Mouse (Mus musculus): Measurements from ENCODE around the gene Slc7a4. TPM values are rescaled to one million over a fixed set of nuclear protein-coding genes. Genes with fewer than 3 reads are reported as not detected.
A peak's percentile ranks its signal among the peaks of the same experiment; 100 is the strongest.
"Not testable (repeated sequence)": the region's sequence is repeated elsewhere in the genome, so short reads cannot be mapped to it uniquely, and the experiment has no call there.

The Slc7a4 gene
- total and polyA plus RNA-seq, 3 experiments, result 7.6 to 28.4 (median 23.8) TPM

- DNase-seq, result peak; percentile 61
These were observed 21.2 kb downstream of the Slc7a4 start, which contains the start of gene P2rx6 for GRCm38 (mm10) chr16:17561751-17562208. Gene P2rx6, plus strand, starts transcription at chr16:17561885.

DNA sequence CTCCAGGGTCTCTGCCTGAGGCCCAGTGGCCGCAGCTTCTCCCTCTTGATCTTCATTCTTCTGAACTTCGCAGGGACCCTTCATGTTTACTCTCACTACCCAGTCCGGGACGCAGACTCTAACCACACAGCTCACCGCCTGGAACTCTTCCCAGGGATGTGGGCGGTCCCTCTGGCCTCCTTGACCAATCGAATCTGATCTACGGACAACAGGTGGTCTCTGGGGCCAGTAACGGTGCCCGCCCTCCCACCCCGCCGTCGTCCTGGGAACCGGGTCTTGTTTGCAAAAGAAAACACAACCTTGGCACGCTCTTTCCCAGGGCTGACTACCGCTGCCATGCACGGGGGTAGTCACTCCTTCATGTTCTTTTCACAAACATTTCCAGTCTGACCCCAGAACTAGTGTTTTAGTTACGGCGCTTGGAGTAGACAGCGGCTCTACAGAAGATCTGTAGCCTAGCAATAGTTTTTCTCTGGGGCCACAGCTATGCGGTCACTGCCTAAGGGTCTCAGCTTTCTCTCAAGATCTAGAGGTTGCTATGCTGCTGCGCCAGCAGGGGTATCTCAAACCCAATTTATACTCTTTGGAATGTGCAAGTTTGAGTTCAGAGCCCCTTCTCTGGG lies 21.8 kb downstream of the Slc7a4 start, which contains the start of gene Lrrc74b:
Gene Lrrc74b (minus strand): TSS at position 120 of the 623 bp plus-strand sequence.
- DNase-seq, result peak; percentile 59

GRCm38 (mm10) chr16:17559396-17560027 lies 23.5 kb downstream of the Slc7a4 start:
- no peak for DNase-seq

- no peak for DNase-seq
These were observed 24.2 kb downstream of the Slc7a4 start for GRCm38 (mm10) chr16:17558811-17559210.

DNA sequence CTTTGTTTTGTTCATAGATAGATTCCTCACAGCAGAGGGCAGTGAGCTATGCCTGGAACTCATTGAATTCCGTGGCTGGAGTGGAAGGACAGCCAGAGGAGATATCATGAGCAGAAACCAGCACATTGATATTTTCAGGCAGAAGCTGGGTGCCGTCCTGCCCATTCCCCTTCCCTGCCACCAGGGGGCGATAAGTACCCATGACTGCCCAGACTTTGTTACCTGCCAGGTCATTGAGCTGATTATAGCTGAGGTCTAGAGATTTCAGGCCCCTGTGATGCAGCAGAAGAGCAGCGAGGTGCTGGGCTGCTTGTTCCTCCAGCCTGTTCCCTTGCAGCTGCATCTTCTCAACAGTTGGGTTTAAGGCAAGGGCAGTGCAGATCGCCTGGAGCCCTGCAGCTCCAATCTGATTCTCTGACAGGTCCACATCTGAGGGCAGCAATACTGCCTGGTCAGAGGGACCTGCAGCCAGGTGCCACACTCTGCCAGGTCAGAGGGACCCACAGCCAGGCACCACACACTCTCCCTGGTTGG lies 25.0 kb downstream of the Slc7a4 start:
- DNase-seq, result peak; percentile 63

- DNase-seq, result no peak
These were observed 26.1 kb downstream of the Slc7a4 start for GRCm38 (mm10) chr16:17556907-17557306.

GRCm38 (mm10) chr16:17556180-17556579 lies 26.8 kb downstream of the Slc7a4 start:
- no peak for DNase-seq

DNA sequence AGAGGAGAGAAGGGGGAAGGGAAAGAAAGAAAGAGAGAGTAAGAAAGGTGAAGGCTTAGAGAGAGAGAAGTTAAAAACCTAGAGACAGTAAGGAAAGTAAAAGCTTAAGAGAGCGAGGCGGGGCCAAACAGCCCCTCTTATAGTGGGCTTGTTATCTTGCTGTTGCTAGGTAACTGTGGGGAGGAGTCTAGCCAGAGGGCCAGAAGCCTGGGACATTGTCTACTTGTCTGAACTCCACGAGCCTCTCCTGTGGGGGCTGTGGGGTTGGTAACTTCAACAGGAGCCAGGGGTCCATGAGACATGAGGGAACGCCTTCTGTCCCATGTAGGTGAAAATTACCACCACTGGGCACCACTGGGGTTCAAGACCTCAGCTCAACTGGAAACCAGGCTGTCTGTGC lies 28.3 kb downstream of the Slc7a4 start:
- DNase-seq, result not testable (repeated sequence)

- DNase-seq, result peak; percentile 37
These were observed 28.9 kb downstream of the Slc7a4 start for GRCm38 (mm10) chr16:17553910-17554685.

- no peak for DNase-seq
These were observed 30.2 kb downstream of the Slc7a4 start for GRCm38 (mm10) chr16:17552837-17553236.

DNA sequence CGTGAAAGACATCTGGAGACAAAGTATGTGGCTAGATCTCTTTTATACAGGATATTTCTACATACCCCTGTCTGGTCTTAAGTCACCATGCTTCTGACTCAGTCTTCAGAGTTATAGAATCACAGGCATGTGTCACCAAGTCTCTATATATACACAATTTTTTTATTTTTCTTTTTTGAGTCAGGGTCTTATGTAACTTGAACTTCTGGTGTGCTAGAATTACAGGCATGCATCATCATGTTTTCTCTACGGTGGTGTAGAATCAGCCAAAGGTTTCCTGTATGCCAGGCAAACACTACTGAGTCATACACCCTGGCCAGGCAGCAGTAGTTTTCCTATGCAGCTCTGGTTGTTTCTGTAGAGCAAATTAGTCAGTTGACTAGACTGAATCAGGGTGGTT lies 40.4 kb downstream of the Slc7a4 start:
- no peak for DNase-seq

DNA sequence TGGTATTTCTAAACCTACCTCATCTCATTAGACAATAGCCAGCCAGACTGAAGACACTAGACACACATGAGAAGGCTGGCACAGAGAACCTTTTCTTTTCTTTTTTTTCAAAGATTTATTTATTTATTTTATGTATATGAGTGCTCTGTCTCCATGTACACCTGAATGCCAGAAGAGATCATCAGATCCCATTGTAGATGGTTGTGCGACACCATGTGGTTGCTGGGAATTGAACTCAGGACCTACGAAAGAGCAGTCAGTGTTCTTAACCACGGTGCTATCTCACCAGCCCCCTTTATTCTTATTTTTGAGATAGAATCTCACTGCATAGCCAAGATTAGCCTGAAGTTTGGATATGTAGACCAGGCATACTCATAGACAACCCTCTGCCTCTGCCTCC lies 46.4 kb downstream of the Slc7a4 start:
- DNase-seq, result no peak

- DNase-seq, result no peak
These were observed 50.2 kb downstream of the Slc7a4 start for GRCm38 (mm10) chr16:17532676-17533329.

DNA sequence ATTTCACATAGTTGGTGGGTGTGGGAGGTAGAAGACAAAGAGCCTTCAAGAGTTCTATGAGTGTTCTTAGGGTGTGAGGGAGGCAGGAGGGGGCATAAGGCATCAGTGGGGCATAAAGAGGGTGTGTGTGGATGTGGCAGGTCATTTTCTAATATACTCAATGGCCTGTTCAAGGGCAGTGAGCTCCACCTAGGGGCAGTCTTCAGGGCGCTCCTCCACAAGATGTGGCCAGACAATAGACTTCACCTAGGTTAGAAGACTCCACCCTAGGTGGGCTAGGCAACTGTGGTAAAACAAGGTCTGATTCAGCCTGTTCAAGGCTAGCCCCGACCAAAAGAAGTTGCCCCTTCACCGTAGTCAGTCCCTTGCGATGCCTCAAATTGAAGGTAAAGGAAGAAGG lies 50.7 kb downstream of the Slc7a4 start:
- DNase-seq, result no peak

DNA sequence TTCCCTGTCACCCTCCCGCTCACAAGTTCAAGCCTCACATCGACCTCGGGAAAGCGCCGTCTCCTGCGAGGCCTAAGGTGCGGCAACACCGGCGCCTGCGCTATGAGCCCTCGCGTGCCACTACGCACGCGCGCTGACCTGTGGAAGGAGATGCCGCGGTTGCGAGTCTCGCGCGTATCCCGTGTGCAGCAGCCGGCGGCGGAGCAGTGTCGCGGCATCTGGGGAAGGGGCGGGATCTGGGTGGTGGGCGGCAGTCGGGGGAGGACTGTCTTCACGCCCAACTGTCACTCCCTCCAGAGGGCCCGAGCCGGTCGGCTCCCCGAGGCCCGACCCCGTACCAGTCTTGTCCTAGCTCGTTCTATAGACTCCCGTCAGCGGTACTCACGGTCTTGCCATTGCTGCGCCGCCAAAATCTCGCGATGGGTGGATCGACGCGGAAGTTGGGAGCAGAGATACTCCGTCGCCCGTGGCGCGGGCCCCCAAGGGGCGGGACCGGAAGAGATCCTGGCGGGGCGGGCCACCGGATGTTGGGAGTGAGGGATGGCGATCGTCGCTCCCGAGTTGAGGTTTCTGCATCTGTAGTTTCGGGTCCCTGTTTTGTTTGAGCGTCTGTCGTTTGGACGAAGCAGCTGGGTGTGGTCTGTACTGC lies 52.2 kb downstream of the Slc7a4 start, which contains the start of gene Thap7:
Gene Thap7 (minus strand): TSS at position 497 of the 649 bp plus-strand sequence.
- peak; percentile 97 for DNase-seq

DNA sequence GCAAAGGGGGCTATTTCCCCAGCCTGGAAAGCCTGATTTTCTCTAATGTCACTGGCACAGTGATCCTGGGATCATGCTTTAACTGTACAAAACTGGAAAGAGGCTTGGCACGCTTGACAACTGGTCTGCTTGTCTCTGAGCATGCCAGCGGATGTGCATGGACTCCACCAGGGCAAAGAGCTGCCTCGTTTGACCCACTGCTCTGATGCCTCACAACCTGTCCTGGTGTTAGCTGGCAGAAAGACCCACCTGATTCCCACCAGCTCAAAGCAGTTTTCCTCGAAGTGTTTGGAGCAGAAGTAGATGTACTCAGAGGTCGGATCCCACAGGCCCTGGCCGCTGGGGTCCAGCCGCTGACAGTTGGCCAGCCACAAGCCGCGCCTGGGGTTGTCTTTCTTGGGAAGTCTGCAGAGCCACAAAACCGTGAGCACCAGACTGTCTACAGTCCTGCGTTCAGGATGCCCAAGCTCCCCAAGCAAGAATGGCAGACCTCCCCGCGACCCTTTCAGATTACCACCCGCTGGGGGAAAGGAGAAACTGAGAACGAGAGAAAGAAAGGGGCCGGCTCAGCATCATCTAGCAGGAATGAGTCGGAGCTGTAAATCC lies 52.9 kb downstream of the Slc7a4 start:
- DNase-seq, result no peak

GRCm38 (mm10) chr16:17528276-17528675 lies 54.7 kb downstream of the Slc7a4 start:
- no peak for DNase-seq

DNA sequence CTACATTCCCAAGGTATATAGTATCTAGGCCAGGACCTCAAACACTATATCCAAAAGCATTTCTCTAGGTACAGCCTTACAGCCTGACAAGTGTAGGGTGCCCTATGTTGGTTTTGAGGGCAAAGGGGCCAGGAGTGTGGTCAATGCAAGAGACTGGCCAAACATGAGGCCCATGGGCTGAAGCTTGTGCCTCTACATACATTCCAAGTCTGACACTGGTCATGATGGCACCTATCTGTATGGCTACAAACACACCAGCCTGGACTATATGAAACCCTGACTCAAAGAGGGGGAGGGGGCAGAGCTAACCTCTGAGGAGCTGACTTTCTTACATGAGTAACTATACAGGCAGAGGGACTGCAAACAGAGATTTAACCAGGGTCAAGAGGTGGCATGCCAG lies 55.4 kb downstream of the Slc7a4 start:
- DNase-seq, result no peak

DNA sequence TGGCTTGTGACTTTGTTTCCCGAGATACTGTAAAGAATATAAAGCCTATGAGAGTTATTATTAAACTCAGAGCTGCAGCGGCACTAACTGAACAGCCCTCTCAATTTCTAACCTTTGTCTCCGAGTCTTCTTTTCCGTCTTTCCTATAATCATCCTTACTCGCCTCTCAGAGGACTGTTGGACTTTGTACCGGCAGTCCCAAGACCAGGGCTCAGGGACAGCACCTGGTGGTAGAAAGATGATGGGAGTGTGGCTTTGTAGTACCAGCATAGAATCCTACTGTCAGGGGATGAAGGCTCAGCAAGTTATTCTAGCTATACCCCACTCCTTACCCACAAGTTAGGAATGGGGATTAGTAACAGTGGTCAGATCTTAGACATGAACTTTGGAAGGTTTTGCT lies 56.8 kb downstream of the Slc7a4 start:
- no peak for DNase-seq

DNA sequence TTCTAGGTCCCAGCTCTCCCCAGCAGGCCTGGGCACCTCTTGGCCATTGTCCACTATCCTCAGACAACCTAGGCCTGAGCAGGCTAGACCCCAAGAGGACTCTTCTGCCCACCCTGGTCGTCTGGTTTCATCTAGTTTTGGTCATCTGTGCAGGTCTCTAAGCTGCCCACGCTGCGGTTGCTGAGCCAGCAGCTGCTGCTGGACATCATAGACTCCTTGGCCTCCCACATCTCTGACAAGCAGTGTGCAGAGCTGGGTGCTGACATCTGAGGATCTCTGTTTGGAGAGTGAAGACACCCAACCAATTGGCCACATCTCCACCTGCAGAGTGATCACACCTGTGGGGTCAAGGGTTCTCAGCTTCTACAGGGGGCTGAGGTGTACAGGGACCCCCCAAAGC lies 57.5 kb downstream of the Slc7a4 start:
- DNase-seq, result no peak

DNA sequence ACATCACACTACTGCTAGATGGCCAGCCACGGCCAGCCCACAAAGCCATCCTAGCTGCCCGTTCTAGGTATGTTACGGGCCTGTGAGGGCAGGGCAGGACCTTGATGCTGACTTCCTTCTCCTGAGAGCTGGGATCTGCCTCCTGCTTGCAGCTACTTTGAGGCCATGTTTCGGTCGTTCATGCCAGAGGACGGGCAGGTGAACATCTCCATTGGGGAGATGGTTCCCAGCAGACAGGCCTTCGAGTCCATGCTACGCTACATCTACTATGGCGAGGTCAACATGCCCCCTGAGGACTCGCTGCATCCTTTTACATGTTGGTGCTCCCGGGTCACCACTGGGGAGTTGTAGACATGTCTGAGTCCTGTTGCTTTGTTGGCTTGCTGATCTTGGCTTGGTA lies 58.9 kb downstream of the Slc7a4 start:
- DNase-seq, result no peak

Data from adrenal gland, adult 2 months (tissue).